Mouse (Mus musculus) erythroid progenitor cell, adult 5-6 weeks (primary cell): ENCODE data around the gene Tmod4. TPM values are rescaled to one million over a fixed set of nuclear protein-coding genes. Genes with fewer than 3 reads are reported as not detected.

ENCODE experiments used
- ATAC-seq: replicated peaks from 2 replicates; pipeline ENCODE4 v1.8.0; 2016; ENCODE audit warnings: moderate number of reproducible peaks, mild to moderate bottlenecking, moderate TSS enrichment, inconsistent platforms; ENCODE audit not compliant: poor library complexity, low FRiP score, severe bottlenecking
- total RNA-seq, 2 experiments: library from RNA; stranded (forward) in 1 of 2; stranded (reverse) in 1 of 2; fragments of 150-400 nt in 1 of 2; fragments of 186-747, 209-891 nt in 1 of 2; gene quantifications; 2 replicates each; pipeline versions ENCODE4 v1.2.3 to v1.2.4; 2015 to 2017; ENCODE audit warnings: low replicate concordance in 2 of 2

The Tmod4 gene
- total RNA-seq, 2 experiments from 2014 or later, result not detected

DNA sequence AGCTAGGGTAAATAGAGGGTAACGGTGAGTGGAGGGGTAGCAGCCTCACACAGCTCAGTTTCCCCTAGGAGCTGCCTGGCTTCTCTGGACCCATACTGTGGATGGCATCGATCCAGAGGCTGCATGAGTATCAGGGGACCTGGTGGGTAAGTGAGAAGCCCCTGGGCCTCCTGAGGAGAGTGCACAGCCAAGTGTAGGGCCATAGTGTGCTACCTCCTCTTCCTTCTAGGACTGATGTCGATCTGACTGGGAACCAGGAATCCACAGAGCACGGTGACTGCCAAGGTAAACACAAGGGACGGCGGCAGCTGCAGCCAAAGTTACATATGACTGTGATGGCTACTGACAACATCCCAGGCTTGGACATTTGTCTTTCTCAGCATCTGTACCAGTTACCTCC lies 46.8 kb downstream of the Tmod4 start:
- no peak for ATAC-seq

DNA sequence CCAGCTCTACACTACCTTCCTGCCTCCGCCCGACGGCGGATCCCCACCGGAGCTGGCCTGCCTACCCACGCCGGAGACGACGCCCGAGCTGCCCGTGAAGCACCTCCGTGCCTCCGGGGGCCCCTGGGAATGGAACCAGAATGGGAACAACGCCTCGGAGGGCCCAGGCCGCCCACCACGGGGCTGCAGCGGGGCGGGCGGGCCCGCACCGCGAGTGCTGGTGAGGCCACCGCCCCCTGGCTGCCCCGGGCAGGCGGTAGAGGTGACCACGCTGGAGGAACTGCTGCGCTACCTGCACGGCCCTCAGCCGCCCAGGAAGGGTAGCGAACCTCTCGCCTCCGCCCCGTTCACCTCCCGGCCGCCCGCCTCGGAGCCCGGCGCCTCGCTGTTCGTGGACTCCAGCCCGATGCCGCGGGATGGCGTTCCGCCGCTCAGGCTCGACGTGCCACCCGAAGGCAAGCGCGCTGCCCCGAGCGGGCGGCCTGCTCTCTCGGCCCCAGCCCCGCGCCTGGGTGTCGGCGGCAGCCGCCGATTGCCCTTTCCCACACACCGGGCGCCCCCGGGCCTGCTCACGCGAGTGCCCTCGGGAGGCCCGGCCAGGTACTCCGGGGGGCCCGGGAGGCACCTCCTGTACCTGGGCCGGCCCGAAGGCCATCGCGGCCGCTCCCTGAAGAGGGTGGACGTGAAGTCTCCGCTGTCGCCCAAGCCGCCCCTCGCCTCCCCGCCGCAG lies 48.4 kb downstream of the Tmod4 start:
- ATAC-seq, result no peak

DNA sequence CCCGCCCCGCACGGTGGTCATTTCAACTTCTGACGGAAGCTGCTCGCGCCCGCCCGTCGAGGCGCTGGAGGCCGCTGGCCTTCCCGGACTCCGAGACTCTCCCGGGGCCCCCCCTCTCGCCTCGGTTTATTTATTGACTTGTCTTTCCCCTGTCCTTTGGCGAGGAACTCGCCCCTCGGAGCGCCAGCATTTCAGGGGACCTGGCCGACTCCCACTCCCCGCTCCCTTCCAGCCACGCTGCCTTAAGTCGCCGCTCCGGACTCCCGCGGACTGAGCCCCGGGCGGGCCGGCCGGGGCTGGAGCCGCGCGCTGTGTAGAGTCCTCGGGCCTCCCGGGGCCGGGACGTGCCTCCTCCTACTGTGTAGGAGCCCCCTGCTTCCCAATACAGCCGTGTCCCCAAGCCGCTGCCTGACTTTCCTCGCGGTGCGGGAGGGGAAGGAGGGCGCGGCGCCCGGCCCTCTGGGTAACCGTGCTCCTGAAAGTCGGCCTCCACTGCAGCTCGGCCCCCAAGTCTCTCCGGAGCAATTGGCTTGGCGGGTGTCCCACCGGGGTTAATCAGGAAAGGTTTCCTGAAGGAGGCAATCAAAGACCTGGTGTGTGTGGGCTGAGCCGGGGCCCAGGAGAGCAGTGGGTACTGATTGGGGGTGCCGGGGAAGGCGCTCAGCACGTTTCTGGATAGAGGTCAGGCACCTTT lies 49.1 kb downstream of the Tmod4 start:
- ATAC-seq, result no peak

DNA sequence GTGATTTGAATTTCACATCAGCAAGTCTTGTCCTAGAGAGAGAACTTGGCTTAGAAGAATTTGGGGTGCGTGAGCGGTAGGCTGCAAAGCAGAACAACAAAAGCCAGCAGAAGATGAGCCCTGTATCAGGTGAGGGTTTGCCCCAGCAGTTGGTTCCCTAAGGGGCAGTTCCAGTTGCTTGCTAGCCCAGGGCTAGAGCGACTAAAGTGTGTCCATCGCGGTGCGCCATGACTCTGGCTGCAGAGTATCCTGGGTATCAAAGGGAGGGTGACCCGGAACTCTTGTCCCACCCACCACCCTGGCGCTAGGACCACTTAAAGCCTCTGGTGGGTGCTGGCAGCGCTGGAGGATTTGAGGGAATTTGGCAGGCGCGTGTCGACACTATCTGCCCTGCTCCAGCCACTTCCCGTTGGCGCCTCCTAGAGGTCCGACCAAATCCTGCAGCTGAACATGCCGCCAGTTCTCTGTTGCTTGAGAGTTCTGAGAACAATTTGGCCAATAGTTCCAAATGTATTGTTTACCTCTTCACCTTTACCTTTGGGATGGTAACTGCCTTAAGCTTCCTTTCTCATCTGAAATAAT lies 49.8 kb downstream of the Tmod4 start:
- peak; percentile 82 for ATAC-seq

DNA sequence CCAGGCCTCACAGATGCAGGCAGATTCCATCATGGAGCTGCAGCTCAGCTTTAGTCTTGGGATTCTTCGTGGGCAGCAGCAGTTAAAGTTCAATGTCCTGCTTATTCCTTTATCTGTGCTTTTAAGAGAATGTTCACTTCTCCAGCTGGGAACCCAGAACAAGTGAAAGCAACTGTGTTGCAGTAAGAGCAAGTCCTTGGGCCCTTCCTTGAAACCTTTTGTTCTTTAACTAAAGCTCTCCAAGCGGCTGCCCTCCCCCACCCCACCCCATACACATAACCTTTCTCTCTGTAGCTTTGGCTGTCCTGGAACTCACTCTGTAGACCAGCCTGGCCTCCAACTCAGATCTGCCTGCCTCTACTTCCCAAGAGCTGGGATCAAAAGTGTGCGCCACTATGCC lies 52.2 kb downstream of the Tmod4 start:
- no peak for ATAC-seq

DNA sequence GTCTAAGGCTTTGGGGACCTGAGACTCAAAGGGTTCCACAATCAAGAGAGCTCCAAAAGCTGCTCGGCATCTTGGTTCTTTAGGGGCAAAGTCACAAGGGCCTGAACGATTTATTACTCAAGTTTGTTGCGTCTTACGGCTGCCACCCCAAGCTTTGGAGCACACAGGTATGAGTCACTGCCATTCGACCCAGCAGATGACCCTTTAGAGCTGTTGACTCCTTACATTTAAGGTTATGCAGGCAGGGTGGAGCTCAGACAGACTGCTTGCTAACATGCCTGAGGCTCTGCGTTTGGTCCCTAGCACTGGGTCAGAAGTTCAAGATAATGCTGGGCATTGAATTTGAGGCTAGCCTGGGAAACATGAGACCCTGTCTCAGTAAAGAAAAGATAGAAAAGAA lies 53.3 kb downstream of the Tmod4 start:
- no peak for ATAC-seq

Other genes starting within 250 kb of the Tmod4 start
- 171 and 185 TPM in 2 replicates for gene Psmb4, start 237.5 kb upstream of the Tmod4 start, total RNA-seq (2015; ENCODE audit: low replicate concordance)
- gene Psmb4, start 237.5 kb upstream of the Tmod4 start, total RNA-seq (2017; ENCODE audit: low replicate concordance), result 25.2 and 96.7 TPM in 2 replicates
- gene Selenbp1, start 191.4 kb upstream of the Tmod4 start, total RNA-seq (2015; ENCODE audit: low replicate concordance), result 31.7 and 38.1 TPM in 2 replicates
- 31.1 and 34.5 TPM in 2 replicates for gene Selenbp1, start 191.4 kb upstream of the Tmod4 start, total RNA-seq (2017; ENCODE audit: low replicate concordance)
- 4.3 and 6.7 TPM in 2 replicates for gene Rfx5, start 170.4 kb upstream of the Tmod4 start, total RNA-seq (2015; ENCODE audit: low replicate concordance)
- gene Rfx5, start 170.4 kb upstream of the Tmod4 start, total RNA-seq (2017; ENCODE audit: low replicate concordance), result 1.4 and 2.3 TPM in 2 replicates
- 12.2 and 26.7 TPM in 2 replicates for gene Pi4kb, start 149.7 kb upstream of the Tmod4 start, total RNA-seq (2015; ENCODE audit: low replicate concordance)
- gene Pi4kb, start 149.7 kb upstream of the Tmod4 start, total RNA-seq (2017; ENCODE audit: low replicate concordance), result 9.5 and 26.1 TPM in 2 replicates
- gene Zfp687, start 109.0 kb upstream of the Tmod4 start, total RNA-seq (2015; ENCODE audit: low replicate concordance), result 7.9 and 26.0 TPM in 2 replicates
- gene Zfp687, start 109.0 kb upstream of the Tmod4 start, total RNA-seq (2017; ENCODE audit: low replicate concordance), result 6.6 and 8.1 TPM in 2 replicates
- gene Psmd4, start 81.9 kb upstream of the Tmod4 start, total RNA-seq (2015; ENCODE audit: low replicate concordance), result 79.6 and 112 TPM in 2 replicates
- gene Psmd4, start 81.9 kb upstream of the Tmod4 start, total RNA-seq (2017; ENCODE audit: low replicate concordance), result 111 and 160 TPM in 2 replicates
- gene Pip5k1a, start 17.5 kb upstream of the Tmod4 start, total RNA-seq (2015; ENCODE audit: low replicate concordance), result 17.3 and 26.4 TPM in 2 replicates
- 32.2 and 74.3 TPM in 2 replicates for gene Pip5k1a, start 17.5 kb upstream of the Tmod4 start, total RNA-seq (2017; ENCODE audit: low replicate concordance)
- 11.5 and 13.4 TPM in 2 replicates for gene Vps72, start 13.5 kb upstream of the Tmod4 start, total RNA-seq (2015; ENCODE audit: low replicate concordance)
- gene Vps72, start 13.5 kb upstream of the Tmod4 start, total RNA-seq (2017; ENCODE audit: low replicate concordance), result 38.0 and 48.7 TPM in 2 replicates
- gene Scnm1, start 9.5 kb downstream of the Tmod4 start, total RNA-seq (2015; ENCODE audit: low replicate concordance), result 35.0 and 41.1 TPM in 2 replicates
- 34.9 and 43.6 TPM in 2 replicates for gene Scnm1, start 9.5 kb downstream of the Tmod4 start, total RNA-seq (2017; ENCODE audit: low replicate concordance)
- gene Lysmd1, start 9.6 kb downstream of the Tmod4 start, total RNA-seq (2015; ENCODE audit: low replicate concordance), result 4.6 and 8.3 TPM in 2 replicates
- 7.0 and 8.1 TPM in 2 replicates for gene Lysmd1, start 9.6 kb downstream of the Tmod4 start, total RNA-seq (2017; ENCODE audit: low replicate concordance)
- gene Tnfaip8l2, start 17.9 kb downstream of the Tmod4 start, total RNA-seq (2015; ENCODE audit: low replicate concordance), result 7.5 and 18.0 TPM in 2 replicates
- gene Tnfaip8l2, start 17.9 kb downstream of the Tmod4 start, total RNA-seq (2017; ENCODE audit: low replicate concordance), result 4.4 and 8.6 TPM in 2 replicates
- not detected in 2 replicates for gene Sema6c, start 36.0 kb downstream of the Tmod4 start, total RNA-seq (2015; ENCODE audit: low replicate concordance)
- gene Sema6c, start 36.0 kb downstream of the Tmod4 start, total RNA-seq (2017; ENCODE audit: low replicate concordance), result not detected in 2 replicates
- gene Gabpb2, start 93.4 kb downstream of the Tmod4 start, total RNA-seq (2015; ENCODE audit: low replicate concordance), result 98.9 and 104 TPM in 2 replicates
- 157 and 160 TPM in 2 replicates for gene Gabpb2, start 93.4 kb downstream of the Tmod4 start, total RNA-seq (2017; ENCODE audit: low replicate concordance)
- gene Cdc42se1, start 104.3 kb downstream of the Tmod4 start, total RNA-seq (2015; ENCODE audit: low replicate concordance), result 30.3 and 31.9 TPM in 2 replicates
- gene Cdc42se1, start 104.3 kb downstream of the Tmod4 start, total RNA-seq (2017; ENCODE audit: low replicate concordance), result 22.7 and 23.4 TPM in 2 replicates
- 1.8 TPM in 1 of 2 replicates, not detected in the other for gene Mllt11, start 107.7 kb downstream of the Tmod4 start, total RNA-seq (2015; ENCODE audit: low replicate concordance)
- 0.64 and 1.2 TPM in 2 replicates for gene Mllt11, start 107.7 kb downstream of the Tmod4 start, total RNA-seq (2017; ENCODE audit: low replicate concordance)
- gene Gm128, start 117.1 kb downstream of the Tmod4 start, total RNA-seq (2015; ENCODE audit: low replicate concordance), result not detected in 2 replicates
- gene Gm128, start 117.1 kb downstream of the Tmod4 start, total RNA-seq (2017; ENCODE audit: low replicate concordance), result not detected in 2 replicates
- gene Bnipl, start 126.7 kb downstream of the Tmod4 start, total RNA-seq (2015; ENCODE audit: low replicate concordance), result not detected in 2 replicates
- gene Bnipl, start 126.7 kb downstream of the Tmod4 start, total RNA-seq (2017; ENCODE audit: low replicate concordance), result not detected in 2 replicates
- 27.8 and 38.6 TPM in 2 replicates for gene Mindy1, start 156.9 kb downstream of the Tmod4 start, total RNA-seq (2015; ENCODE audit: low replicate concordance)
- gene Mindy1, start 156.9 kb downstream of the Tmod4 start, total RNA-seq (2017; ENCODE audit: low replicate concordance), result 19.0 and 36.1 TPM in 2 replicates
- 5.9 and 7.6 TPM in 2 replicates for gene Prune1, start 157.6 kb downstream of the Tmod4 start, total RNA-seq (2015; ENCODE audit: low replicate concordance)
- gene Prune1, start 157.6 kb downstream of the Tmod4 start, total RNA-seq (2017; ENCODE audit: low replicate concordance), result 7.2 and 8.4 TPM in 2 replicates
- gene Anxa9, start 182.7 kb downstream of the Tmod4 start, total RNA-seq (2015; ENCODE audit: low replicate concordance), result 0.84 and 1.1 TPM in 2 replicates
- gene Anxa9, start 182.7 kb downstream of the Tmod4 start, total RNA-seq (2017; ENCODE audit: low replicate concordance), result not detected in 2 replicates
- 72.1 and 81.3 TPM in 2 replicates for gene Cers2, start 190.3 kb downstream of the Tmod4 start, total RNA-seq (2015; ENCODE audit: low replicate concordance)
- 35.4 and 49.5 TPM in 2 replicates for gene Cers2, start 190.3 kb downstream of the Tmod4 start, total RNA-seq (2017; ENCODE audit: low replicate concordance)
- gene Setdb1, start 232.7 kb downstream of the Tmod4 start, total RNA-seq (2015; ENCODE audit: low replicate concordance), result 7.1 and 7.2 TPM in 2 replicates
- gene Setdb1, start 232.7 kb downstream of the Tmod4 start, total RNA-seq (2017; ENCODE audit: low replicate concordance), result 7.4 and 18.1 TPM in 2 replicates